Mouse (Mus musculus) midbrain, embryonic 16.5 days (tissue): ENCODE measurements around the gene Samd4b. TPM values are rescaled to one million over a fixed set of nuclear protein-coding genes. Genes with fewer than 3 reads are reported as not detected.

Source experiments
- ATAC-seq: fragments of 200-750 bp; cut with Nextera tagmentation; 2 replicates; pipeline ENCODE4 v1.8.0; 2017; ENCODE audit warnings: moderate TSS enrichment
- H3K27ac ChIP-seq: fragments of 300-500 bp; sonication (generic); 2 replicates; pipeline ENCODE4 v1.5.1; 2014; ENCODE audit warnings: mild to moderate bottlenecking, low read length, mixed read lengths
- H3K27me3 ChIP-seq: fragments of 300-500 bp; sonication (generic); 2 replicates; pipeline ENCODE4 v1.6.1; 2014; ENCODE audit warnings: low read depth, low read length, mixed read lengths; ENCODE audit not compliant: control insufficient read depth, insufficient read depth
- H3K36me3 ChIP-seq: fragments of 300-500 bp; sonication (generic); 2 replicates; pipeline ENCODE4 v1.6.1; 2014; ENCODE audit warnings: mild to moderate bottlenecking, low read length, moderate library complexity, mixed read lengths; ENCODE audit not compliant: control insufficient read depth, insufficient read depth
- H3K4me1 ChIP-seq: fragments of 300-500 bp; sonication (generic); 2 replicates; pipeline ENCODE4 v1.6.1; 2014; ENCODE audit warnings: mild to moderate bottlenecking, low read length, mixed read lengths; ENCODE audit not compliant: control insufficient read depth, insufficient read depth
- H3K4me2 ChIP-seq: fragments of 300-500 bp; sonication (generic); 2 replicates; pipeline ENCODE4 v1.6.1; 2014; ENCODE audit warnings: mild to moderate bottlenecking, low read length, mixed read lengths
- H3K4me3 ChIP-seq: fragments of 300-500 bp; sonication (generic); 2 replicates; pipeline ENCODE4 v1.5.1; 2014; ENCODE audit warnings: low read depth, mild to moderate bottlenecking, low read length, moderate library complexity, mixed read lengths
- H3K9ac ChIP-seq: fragments of 300-500 bp; sonication (generic); 2 replicates; pipeline ENCODE4 v1.6.1; 2014; ENCODE audit warnings: low read depth, low read length, mixed read lengths
- H3K9me3 ChIP-seq: fragments of 300-500 bp; sonication (generic); replicated peaks from 2 replicates; pipeline ENCODE4 v1.6.1; 2014; ENCODE audit warnings: mild to moderate bottlenecking, low read length, mixed read lengths; ENCODE audit not compliant: control insufficient read depth, poor library complexity, severe bottlenecking
- WGBS: fragments of 180-500 bp; shearing (Covaris S2); extraction: QIAGEN DNeasy Blood & Tissue Kit; methylation state at CpG from one replicate; pipeline ENCODE4 v1.1.7; 2014; 5-methylcytosine and 5-hydroxymethylcytosine counted together
- polyA plus RNA-seq: library from polyadenylated mRNA; unstranded; fragments of >200 nt; fragmentation: Nextera tagmentation; extraction: Ambion mirVana; gene quantifications from 2 replicates; pipeline ENCODE4 v1.2.1, GENCODE M21; 2015

The Samd4b gene
- polyA plus RNA-seq, 1 experiment from 2014 or later, result 20.4 TPM

- H3K9me3 ChIP-seq, result no peaks in the 10 kb centered on the region
- H3K9ac ChIP-seq, result no peak overlapping the region
- peaks cover 35% of the 10 kb centered on the region for H3K4me1 ChIP-seq
- no peaks in the 10 kb centered on the region for H3K27me3 ChIP-seq
- no peak for ATAC-seq
- H3K36me3 ChIP-seq, result no peaks in the 10 kb centered on the region; the same call in 1 of the 2 replicates
- no peak overlapping the region for H3K27ac ChIP-seq
- no peak overlapping the region for H3K4me3 ChIP-seq
- no peak overlapping the region for H3K4me2 ChIP-seq
- 79% methylated on average over 1 of the region's 1 CpGs for WGBS
Observed at GRCm38 (mm10) chr7:28430512-28430911, 167.4 kb downstream of the Samd4b start.

GRCm38 (mm10) chr7:28427738-28428137 lies 170.2 kb downstream of the Samd4b start:
- Histone ChIP-seq H3K27me3 (no peaks in the 10 kb centered on the region), H3K4me2 (no peak overlapping the region), H3K4me3 (no peak overlapping the region), H3K9ac (no peak overlapping the region), H3K9me3 (no peaks in the 10 kb centered on the region), H3K36me3 (peaks cover 5% of the 10 kb centered on the region), H3K27ac (no peak overlapping the region), H3K4me1 (peaks cover 7% of the 10 kb centered on the region)
- no peak for ATAC-seq

GRCm38 (mm10) chr7:28423018-28423417 lies 174.9 kb downstream of the Samd4b start:
- H3K27me3 ChIP-seq, result no peaks in the 10 kb centered on the region
- no peak overlapping the region for H3K4me2 ChIP-seq
- H3K9me3 ChIP-seq, result no peaks in the 10 kb centered on the region
- H3K4me1 ChIP-seq, result no peaks in the 10 kb centered on the region; the same call in 1 of the 2 replicates
- H3K4me3 ChIP-seq, result no peak overlapping the region
- 96% methylated on average over 1 of the region's 1 CpGs for WGBS
- H3K27ac ChIP-seq, result no peak overlapping the region
- ATAC-seq, result no peak
- no peak overlapping the region for H3K9ac ChIP-seq
- peaks cover 27% of the 10 kb centered on the region for H3K36me3 ChIP-seq

- ATAC-seq, result no peak
- Histone ChIP-seq H3K27ac (no peak overlapping the region), H3K9me3 (no peaks in the 10 kb centered on the region), H3K4me3 (no peak overlapping the region), H3K27me3 (no peaks in the 10 kb centered on the region), H3K36me3 (peaks cover 40% of the 10 kb centered on the region), H3K4me1 (no peaks in the 10 kb centered on the region), H3K9ac (no peak overlapping the region), H3K4me2 (no peak overlapping the region)
- WGBS, result 94% methylated on average over 2 of the region's 2 CpGs
Observed at GRCm38 (mm10) chr7:28419416-28419815, 178.5 kb downstream of the Samd4b start.

GRCm38 (mm10) chr7:28418096-28418670 lies 179.8 kb downstream of the Samd4b start:
- no peak; the same call in 1 of the 2 replicates for ATAC-seq
- 91% methylated on average over 8 of the region's 8 CpGs for WGBS
- H3K4me2 ChIP-seq, result no peak overlapping the region
- no peaks in the 10 kb centered on the region for H3K4me1 ChIP-seq
- H3K9ac ChIP-seq, result no peak overlapping the region
- H3K36me3 ChIP-seq, result peaks cover 47% of the 10 kb centered on the region
- H3K4me3 ChIP-seq, result no peak overlapping the region
- no peak overlapping the region for H3K27ac ChIP-seq
- no peaks in the 10 kb centered on the region for H3K27me3 ChIP-seq
- H3K9me3 ChIP-seq, result no peaks in the 10 kb centered on the region

GRCm38 (mm10) chr7:28417368-28417767 lies 180.6 kb downstream of the Samd4b start:
- Histone ChIP-seq H3K27me3 (no peaks in the 10 kb centered on the region), H3K4me3 (no peak overlapping the region), H3K9me3 (no peaks in the 10 kb centered on the region), H3K4me1 (no peaks in the 10 kb centered on the region), H3K36me3 (peaks cover 55% of the 10 kb centered on the region), H3K9ac (no peak overlapping the region), H3K4me2 (no peak overlapping the region), H3K27ac (no peak overlapping the region)
- no peak for ATAC-seq

- Histone ChIP-seq H3K9ac (no peak overlapping the region), H3K4me2 (no peak overlapping the region), H3K4me1 (no peaks in the 10 kb centered on the region), H3K9me3 (no peaks in the 10 kb centered on the region), H3K36me3 (peaks cover 45% of the 10 kb centered on the region), H3K27ac (no peak overlapping the region), H3K27me3 (no peaks in the 10 kb centered on the region), H3K4me3 (no peak overlapping the region)
- ATAC-seq, result no peak
- 90% methylated on average over 4 of the region's 4 CpGs for WGBS
Observed at GRCm38 (mm10) chr7:28412826-28413225, 185.1 kb downstream of the Samd4b start.

- no peak for ATAC-seq
- Histone ChIP-seq H3K4me2 (no peak overlapping the region), H3K9me3 (no peaks in the 10 kb centered on the region), H3K36me3 (peaks cover 51% of the 10 kb centered on the region), H3K4me3 (no peak overlapping the region), H3K27ac (no peak overlapping the region), H3K4me1 (no peaks in the 10 kb centered on the region), H3K27me3 (no peaks in the 10 kb centered on the region), H3K9ac (no peak overlapping the region)
- WGBS, result 90% methylated on average over 3 of the region's 3 CpGs
Observed at GRCm38 (mm10) chr7:28410841-28411475, 187.0 kb downstream of the Samd4b start.

GRCm38 (mm10) chr7:28401942-28402341 lies 196.0 kb downstream of the Samd4b start:
- Histone ChIP-seq H3K36me3 (peaks cover 62% of the 10 kb centered on the region), H3K9ac (no peak overlapping the region), H3K27ac (no peak overlapping the region), H3K4me2 (no peak overlapping the region), H3K4me3 (no peak overlapping the region), H3K4me1 (no peaks in the 10 kb centered on the region), H3K9me3 (no peaks in the 10 kb centered on the region), H3K27me3 (no peaks in the 10 kb centered on the region)
- ATAC-seq, result no peak
- WGBS, result 88% methylated on average over 3 of the region's 3 CpGs
